Mouse (Mus musculus): ENCODE results near the gene Naaa. TPM values are rescaled to one million over a fixed set of nuclear protein-coding genes. Genes with fewer than 3 reads are reported as not detected.

Naaa gene
- polyA plus RNA-seq, 1 experiment from 2014 or later = 12.9 TPM

GRCm38 (mm10) chr5:92248614-92249013 lies 29.4 kb downstream of the Naaa start:
- ATAC-seq (ENCODE audit: low read depth) = no peak
- no peak overlapping the region for H3K27ac ChIP-seq (ENCODE audit: low read length)
- H3K4me2 ChIP-seq (ENCODE audit: low read depth, low read length) = no peak overlapping the region
- WGBS = 72% methylated on average over 11 of the region's 11 CpGs
- H3K9ac ChIP-seq (ENCODE audit: low read length) = no peak overlapping the region
- no peaks in the 10 kb centered on the region for H3K27me3 ChIP-seq (ENCODE audit: control insufficient read depth, insufficient read depth, low read depth, low read length)
- no peaks in the 10 kb centered on the region for H3K4me1 ChIP-seq (replicated peaks; ENCODE audit: control insufficient read depth, insufficient read depth, low read length)
- H3K9me3 ChIP-seq (ENCODE audit: control insufficient read depth, low read length) = no peaks in the 10 kb centered on the region
- no peak overlapping the region for H3K4me3 ChIP-seq (ENCODE audit: low read length)
- H3K36me3 ChIP-seq (ENCODE audit: control insufficient read depth, insufficient read depth, low read length) = no peaks in the 10 kb centered on the region

DNA sequence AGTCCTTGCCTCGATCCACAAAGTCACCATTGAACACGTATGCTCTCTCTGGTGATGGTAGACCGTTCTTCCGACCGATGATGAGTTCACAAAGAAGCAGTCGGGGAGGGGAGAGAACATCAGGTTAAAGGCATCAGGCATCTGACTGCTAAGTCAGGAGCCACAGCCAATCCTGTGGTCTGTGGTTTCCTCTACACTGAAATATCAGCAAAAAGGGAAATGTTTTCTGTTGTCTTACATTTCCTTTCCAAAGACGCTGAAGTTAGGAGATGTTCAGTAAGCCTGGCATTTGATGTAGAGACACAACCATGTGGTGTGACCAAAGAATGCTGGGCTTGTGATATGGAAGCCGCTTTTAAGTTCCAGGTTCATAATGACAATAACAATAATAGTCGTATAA lies 32.5 kb downstream of the Naaa start:
- no peaks in the 10 kb centered on the region for H3K27me3 ChIP-seq (ENCODE audit: control insufficient read depth, insufficient read depth, low read depth, low read length)
- no peaks in the 10 kb centered on the region for H3K4me1 ChIP-seq (replicated peaks; ENCODE audit: control insufficient read depth, insufficient read depth, low read length)
- 81% methylated on average over 9 of the region's 9 CpGs for WGBS
- H3K36me3 ChIP-seq (ENCODE audit: control insufficient read depth, insufficient read depth, low read length) = no peaks in the 10 kb centered on the region
- H3K27ac ChIP-seq (ENCODE audit: low read length) = no peak overlapping the region
- H3K4me2 ChIP-seq (ENCODE audit: low read depth, low read length) = no peak overlapping the region
- H3K9ac ChIP-seq (ENCODE audit: low read length) = no peak overlapping the region
- no peak overlapping the region for H3K4me3 ChIP-seq (ENCODE audit: low read length)
- no peak for ATAC-seq (ENCODE audit: low read depth)
- no peaks in the 10 kb centered on the region for H3K9me3 ChIP-seq (ENCODE audit: control insufficient read depth, low read length)

DNA sequence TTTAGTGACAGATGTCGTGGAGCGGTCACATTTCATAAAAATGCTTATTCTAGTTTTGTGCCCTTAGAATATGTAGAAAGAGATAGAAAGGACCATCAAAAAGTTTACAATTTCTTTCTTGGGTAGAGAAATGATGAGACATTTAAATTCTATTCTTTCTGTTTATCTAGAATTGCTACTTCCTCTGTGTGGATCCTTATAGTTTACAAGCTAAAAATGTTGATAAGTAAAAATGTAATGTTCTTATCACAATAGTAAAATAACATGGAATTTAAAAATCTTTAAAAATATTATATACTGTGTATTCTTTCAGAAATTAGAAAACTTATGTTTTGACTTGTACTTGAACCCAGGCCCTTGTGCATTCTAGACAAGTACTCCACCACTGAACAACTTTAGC lies 33.1 kb downstream of the Naaa start:
- Histone ChIP-seq H3K9ac (ENCODE audit: low read length) (no peak overlapping the region), H3K9me3 (ENCODE audit: control insufficient read depth, low read length) (no peaks in the 10 kb centered on the region), H3K4me2 (ENCODE audit: low read depth, low read length) (no peak overlapping the region), H3K4me3 (ENCODE audit: low read length) (no peak overlapping the region), H3K27me3 (ENCODE audit: control insufficient read depth, insufficient read depth, low read depth, low read length) (no peaks in the 10 kb centered on the region), H3K27ac (ENCODE audit: low read length) (no peak overlapping the region), H3K4me1 (replicated peaks; ENCODE audit: control insufficient read depth, insufficient read depth, low read length) (no peaks in the 10 kb centered on the region), H3K36me3 (ENCODE audit: control insufficient read depth, insufficient read depth, low read length) (no peaks in the 10 kb centered on the region)
- 96% methylated on average over 2 of the region's 2 CpGs for WGBS
- no peak for ATAC-seq (ENCODE audit: low read depth)

GRCm38 (mm10) chr5:92240769-92241168 lies 37.2 kb downstream of the Naaa start:
- Histone ChIP-seq H3K4me3 (ENCODE audit: low read length) (no peak overlapping the region), H3K27me3 (ENCODE audit: control insufficient read depth, insufficient read depth, low read depth, low read length) (no peaks in the 10 kb centered on the region), H3K9ac (ENCODE audit: low read length) (no peak overlapping the region), H3K9me3 (ENCODE audit: control insufficient read depth, low read length) (no peaks in the 10 kb centered on the region), H3K4me1 (replicated peaks; ENCODE audit: control insufficient read depth, insufficient read depth, low read length) (no peaks in the 10 kb centered on the region), H3K36me3 (ENCODE audit: control insufficient read depth, insufficient read depth, low read length) (no peaks in the 10 kb centered on the region), H3K27ac (ENCODE audit: low read length) (no peak overlapping the region), H3K4me2 (ENCODE audit: low read depth, low read length) (no peak overlapping the region)
- WGBS = 89% methylated on average over 12 of the region's 12 CpGs
- ATAC-seq (ENCODE audit: low read depth) = no peak

- H3K9ac ChIP-seq (ENCODE audit: low read length) = no peak overlapping the region
- H3K4me3 ChIP-seq (ENCODE audit: low read length) = no peak overlapping the region
Observed at GRCm38 (mm10) chr5:92239333-92240232, 38.4 kb downstream of the Naaa start.

DNA sequence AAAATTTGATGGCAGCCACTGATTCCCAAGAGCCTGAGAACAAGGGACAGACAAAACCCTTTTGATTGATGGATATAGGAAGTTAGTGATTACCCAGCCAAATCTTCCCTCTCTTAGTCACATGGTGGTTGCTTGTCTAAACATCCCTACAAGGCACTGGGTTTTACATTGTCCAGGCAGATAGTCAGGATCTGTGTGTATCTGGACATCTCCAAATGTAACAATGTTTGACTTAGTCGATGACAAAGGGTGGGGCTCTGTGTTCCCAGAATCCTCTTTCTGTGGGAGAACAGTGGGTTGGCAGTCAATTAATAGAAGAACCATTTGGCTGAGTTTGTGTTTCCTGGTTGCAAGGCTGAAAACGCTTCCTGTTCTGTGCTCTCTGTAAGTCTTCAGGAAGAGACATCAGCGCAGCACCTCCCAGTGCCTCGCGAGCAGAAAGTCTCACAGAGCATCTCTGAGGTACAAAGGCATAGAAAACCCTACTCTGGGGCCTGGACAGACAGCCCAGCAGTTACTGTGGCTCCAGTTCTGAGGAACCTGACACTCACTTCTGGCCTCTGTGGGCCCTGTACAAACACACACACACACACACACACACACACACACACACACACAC lies 42.9 kb downstream of the Naaa start:
- no peaks in the 10 kb centered on the region for H3K36me3 ChIP-seq (ENCODE audit: control insufficient read depth, insufficient read depth, low read length)
- H3K9me3 ChIP-seq (ENCODE audit: control insufficient read depth, low read length) = no peaks in the 10 kb centered on the region
- H3K9ac ChIP-seq (ENCODE audit: low read length) = no peak overlapping the region
- H3K4me1 ChIP-seq (replicated peaks; ENCODE audit: control insufficient read depth, insufficient read depth, low read length) = no peaks in the 10 kb centered on the region; the same call in 1 of the 2 replicates
- H3K27me3 ChIP-seq (ENCODE audit: control insufficient read depth, insufficient read depth, low read depth, low read length) = no peaks in the 10 kb centered on the region
- ATAC-seq (ENCODE audit: low read depth) = peak; percentile 65
- H3K4me2 ChIP-seq (ENCODE audit: low read depth, low read length) = no peak overlapping the region
- no peak overlapping the region for H3K4me3 ChIP-seq (ENCODE audit: low read length)
- H3K27ac ChIP-seq (ENCODE audit: low read length) = no peak overlapping the region; the same call in 1 of the 2 replicates
- 29% methylated on average over 5 of the region's 5 CpGs for WGBS

More at GRCm38 (mm10) chr5:92239333-92240232, 38.4 kb downstream of the Naaa start:
- Histone ChIP-seq H3K9me3 (ENCODE audit: control insufficient read depth, low read length) (no peaks in the 10 kb centered on the region), H3K4me2 (ENCODE audit: low read depth, low read length) (peak overlapping the region; percentile 28), H3K27ac (ENCODE audit: low read length) (no peak overlapping the region), H3K36me3 (ENCODE audit: control insufficient read depth, insufficient read depth, low read length) (no peaks in the 10 kb centered on the region), H3K27me3 (ENCODE audit: control insufficient read depth, insufficient read depth, low read depth, low read length) (no peaks in the 10 kb centered on the region), H3K4me1 (replicated peaks; ENCODE audit: control insufficient read depth, insufficient read depth, low read length) (no peaks in the 10 kb centered on the region; the same call in 1 of the 2 replicates)
- WGBS = 35% methylated on average over 29 of the region's 29 CpGs
- ATAC-seq (ENCODE audit: low read depth) = peak; percentile 23; the same call in 1 of the 2 replicates

- WGBS = 77% methylated on average over 4 of the region's 4 CpGs
- no peaks in the 10 kb centered on the region for H3K9me3 ChIP-seq (ENCODE audit: control insufficient read depth, low read length)
- no peak overlapping the region for H3K27ac ChIP-seq (ENCODE audit: low read length)
- H3K4me3 ChIP-seq (ENCODE audit: low read length) = no peak overlapping the region
- H3K36me3 ChIP-seq (ENCODE audit: control insufficient read depth, insufficient read depth, low read length) = no peaks in the 10 kb centered on the region
- no peak overlapping the region for H3K9ac ChIP-seq (ENCODE audit: low read length)
- no peak for ATAC-seq (ENCODE audit: low read depth)
- H3K4me1 ChIP-seq (replicated peaks; ENCODE audit: control insufficient read depth, insufficient read depth, low read length) = no peaks in the 10 kb centered on the region; the same call in 1 of the 2 replicates
- no peak overlapping the region for H3K4me2 ChIP-seq (ENCODE audit: low read depth, low read length)
- no peaks in the 10 kb centered on the region for H3K27me3 ChIP-seq (ENCODE audit: control insufficient read depth, insufficient read depth, low read depth, low read length)
Observed at GRCm38 (mm10) chr5:92233366-92233765, 44.6 kb downstream of the Naaa start.

DNA sequence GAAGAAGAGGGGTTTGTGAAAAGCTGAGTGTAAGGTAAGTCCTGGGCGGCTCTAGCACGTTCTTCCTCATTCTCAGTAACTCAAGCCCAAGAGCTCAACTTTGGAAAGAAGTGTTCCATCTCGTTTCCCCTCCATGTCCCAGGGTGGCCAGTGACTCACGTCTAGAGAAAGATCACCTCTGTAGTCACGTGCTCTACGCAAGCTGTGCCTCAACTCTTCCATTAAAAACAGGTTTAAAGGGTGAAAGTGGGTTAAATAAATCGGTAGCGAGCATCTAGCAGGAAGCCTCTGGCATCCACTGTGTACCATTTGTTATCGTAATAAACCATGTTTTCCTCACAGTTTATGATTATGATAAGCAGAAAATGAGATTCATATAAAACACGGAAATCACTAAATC lies 46.1 kb downstream of the Naaa start:
- Histone ChIP-seq H3K9ac (ENCODE audit: low read length) (no peak overlapping the region), H3K4me2 (ENCODE audit: low read depth, low read length) (no peak overlapping the region), H3K4me3 (ENCODE audit: low read length) (no peak overlapping the region), H3K27ac (ENCODE audit: low read length) (no peak overlapping the region), H3K4me1 (replicated peaks; ENCODE audit: control insufficient read depth, insufficient read depth, low read length) (no peaks in the 10 kb centered on the region; the same call in 1 of the 2 replicates), H3K9me3 (ENCODE audit: control insufficient read depth, low read length) (no peaks in the 10 kb centered on the region), H3K27me3 (ENCODE audit: control insufficient read depth, insufficient read depth, low read depth, low read length) (no peaks in the 10 kb centered on the region), H3K36me3 (ENCODE audit: control insufficient read depth, insufficient read depth, low read length) (no peaks in the 10 kb centered on the region)
- ATAC-seq (ENCODE audit: low read depth) = no peak
- 69% methylated on average over 10 of the region's 10 CpGs for WGBS

DNA sequence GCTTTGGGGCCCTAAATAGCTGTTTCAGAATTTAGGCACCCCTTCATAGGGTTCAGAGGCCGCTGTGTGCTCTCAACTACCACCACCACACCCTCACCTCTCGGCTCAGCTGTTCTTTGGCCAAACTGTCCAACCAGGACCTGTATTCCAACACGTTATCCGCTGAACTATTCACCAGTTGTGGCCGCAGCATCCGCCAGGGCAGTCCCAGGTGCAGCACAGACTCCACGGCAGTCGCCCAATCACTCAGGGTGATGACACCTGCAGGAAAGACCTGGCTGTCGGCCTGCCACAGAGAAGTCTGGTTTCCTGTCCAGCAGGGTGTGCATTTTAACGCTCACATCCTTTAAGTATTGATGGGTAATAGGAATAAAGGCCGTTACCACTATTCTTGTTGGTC lies 47.7 kb downstream of the Naaa start:
- WGBS = 69% methylated on average over 11 of the region's 11 CpGs
- H3K27me3 ChIP-seq (ENCODE audit: control insufficient read depth, insufficient read depth, low read depth, low read length) = no peaks in the 10 kb centered on the region

More for the DNA sequence above, 47.7 kb downstream of the Naaa start:
- H3K4me3 ChIP-seq (ENCODE audit: low read length) = no peak overlapping the region
- H3K4me1 ChIP-seq (replicated peaks; ENCODE audit: control insufficient read depth, insufficient read depth, low read length) = no peaks in the 10 kb centered on the region; the same call in 1 of the 2 replicates
- H3K9ac ChIP-seq (ENCODE audit: low read length) = no peak overlapping the region
- H3K27ac ChIP-seq (ENCODE audit: low read length) = no peak overlapping the region
- H3K9me3 ChIP-seq (ENCODE audit: control insufficient read depth, low read length) = no peaks in the 10 kb centered on the region
- no peaks in the 10 kb centered on the region for H3K36me3 ChIP-seq (ENCODE audit: control insufficient read depth, insufficient read depth, low read length)
- H3K4me2 ChIP-seq (ENCODE audit: low read depth, low read length) = no peak overlapping the region
- ATAC-seq (ENCODE audit: low read depth) = no peak

Measured in lung, embryonic 16.5 days (tissue).